Mouse (Mus musculus) bone marrow, adult 2 months (tissue): ENCODE results near the gene Kctd17. TPM values are rescaled to one million over a fixed set of nuclear protein-coding genes. Genes with fewer than 3 reads are reported as not detected.

ENCODE experiments used
- H3K27ac ChIP-seq: fragments of 200-500 bp; 2 replicates; pipeline ENCODE4 v1.5.1; 2012; ENCODE audit warnings: low read depth, mild to moderate bottlenecking, control low read depth, inconsistent platforms, low read length; ENCODE audit not compliant: control insufficient read depth, poor library complexity, insufficient read depth
- H3K4me1 ChIP-seq: fragments of 200-500 bp; 2 replicates; pipeline ENCODE4 v1.6.1; 2011; ENCODE audit warnings: low read length; ENCODE audit not compliant: control insufficient read depth, insufficient read depth
- H3K4me3 ChIP-seq: fragments of 200-500 bp; replicated peaks from 2 replicates; pipeline ENCODE3; 2011; ENCODE audit warnings: mild to moderate bottlenecking, low read depth, low read length, control low read depth; ENCODE audit not compliant: control insufficient read depth
- CTCF ChIP-seq: fragments of 200-500 bp; IDR thresholded peaks from 2 replicates; pipeline ENCODE4 v1.5.1; 2011; ENCODE audit warnings: low read length, control low read depth; ENCODE audit not compliant: control insufficient read depth, insufficient read depth
- POLR2A ChIP-seq: fragments of 200-500 bp; IDR thresholded peaks from 2 replicates; pipeline ENCODE4 v1.6.1; 2011; ENCODE audit warnings: low read depth, mild to moderate bottlenecking, control low read depth, low read length, borderline replicate concordance; ENCODE audit not compliant: control insufficient read depth
- WGBS: fragments of 180-500 bp; shearing (Covaris S2); methylation state at CpG from one replicate; pipeline ENCODE4 v1.1.7; 2018; 5-methylcytosine and 5-hydroxymethylcytosine counted together
- polyA plus RNA-seq: library from polyadenylated mRNA; stranded (reverse); fragments of >200 nt; gene quantifications from 2 replicates; pipeline ENCODE4 v1.2.4, GENCODE M21; 2011; ENCODE audit warnings: low replicate concordance; ENCODE audit not compliant: missing spikeins, insufficient read depth, insufficient read length

The Kctd17 gene
- 14.7 and 14.8 TPM in 2 replicates for polyA plus RNA-seq

DNA sequence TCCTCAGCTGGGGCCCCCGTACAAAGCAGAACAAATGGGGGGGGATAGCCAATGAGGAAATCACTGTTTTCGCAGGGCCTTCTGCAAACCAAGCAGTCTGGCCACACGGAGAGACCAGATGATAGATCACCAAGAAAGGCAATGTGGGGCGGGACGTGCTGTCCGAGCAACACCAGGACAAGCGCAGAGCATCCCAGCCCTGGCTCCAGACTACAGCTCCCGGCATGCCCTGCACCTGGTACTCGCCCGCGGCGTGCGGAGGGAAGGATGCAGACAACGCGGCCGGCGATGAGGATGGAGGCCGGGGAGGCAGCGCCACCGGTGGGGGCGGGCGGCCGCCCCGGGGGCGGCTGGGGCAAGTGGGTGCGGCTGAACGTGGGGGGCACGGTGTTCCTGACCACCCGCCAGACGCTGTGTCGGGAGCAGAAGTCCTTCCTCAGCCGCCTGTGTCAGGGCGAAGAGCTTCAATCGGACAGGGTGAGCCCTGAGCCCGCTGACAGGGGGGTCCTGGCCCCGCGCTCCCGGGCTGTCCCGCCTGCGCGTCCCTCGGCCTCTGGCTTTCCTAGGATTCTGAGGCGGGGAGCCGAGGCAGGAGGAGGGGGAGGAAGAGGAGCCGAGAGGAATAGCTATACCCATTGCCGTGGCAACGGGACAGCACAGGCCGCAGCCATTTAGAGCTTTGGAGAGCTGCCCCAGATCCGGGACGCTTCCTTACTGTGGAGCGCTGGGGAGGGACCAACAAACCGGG is at the start of gene Kctd17:
TSS of gene Kctd17 (plus strand) at position 174 of the 748 bp plus-strand sequence.
- WGBS = 2% methylated on average over 51 of the region's 52 CpGs
- H3K27ac ChIP-seq = no peak within 1 kb of the TSS

DNA sequence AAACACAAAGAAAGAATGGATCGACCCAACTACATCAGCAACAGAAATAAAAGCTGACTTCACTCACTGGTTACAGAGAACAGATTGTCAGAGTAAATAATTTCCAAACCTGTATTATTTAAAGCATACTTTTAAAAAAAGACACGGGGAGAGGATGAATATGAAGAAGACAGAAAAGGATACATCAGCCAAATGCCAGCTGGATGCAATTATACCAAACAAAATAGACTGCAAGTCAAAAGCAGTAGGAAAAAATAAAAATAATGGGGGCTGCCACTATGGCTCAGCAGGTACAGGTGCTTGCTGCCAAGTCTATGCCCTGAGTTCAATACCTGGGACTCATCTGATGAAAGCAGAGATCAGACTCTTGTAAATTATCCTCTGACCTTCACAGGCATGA is 48.2 kb upstream of the Kctd17 start:
- Histone ChIP-seq H3K27ac (no peak overlapping the region), H3K4me3 (no peak overlapping the region), H3K4me1 (peaks cover 1% of the 10 kb centered on the region; the same call in 1 of the 2 replicates)
- WGBS = 74% methylated on average over 2 of the region's 2 CpGs
- TF ChIP-seq CTCF (no peak), POLR2A (no peak)

More for the DNA sequence above, at the start of gene Kctd17:
- Histone ChIP-seq H3K4me3 (peak within 1 kb of the TSS; percentile 39), H3K4me1 (no peaks in the 10 kb centered on the region; the same call in 1 of the 2 replicates)
- TF ChIP-seq POLR2A = no peak

DNA sequence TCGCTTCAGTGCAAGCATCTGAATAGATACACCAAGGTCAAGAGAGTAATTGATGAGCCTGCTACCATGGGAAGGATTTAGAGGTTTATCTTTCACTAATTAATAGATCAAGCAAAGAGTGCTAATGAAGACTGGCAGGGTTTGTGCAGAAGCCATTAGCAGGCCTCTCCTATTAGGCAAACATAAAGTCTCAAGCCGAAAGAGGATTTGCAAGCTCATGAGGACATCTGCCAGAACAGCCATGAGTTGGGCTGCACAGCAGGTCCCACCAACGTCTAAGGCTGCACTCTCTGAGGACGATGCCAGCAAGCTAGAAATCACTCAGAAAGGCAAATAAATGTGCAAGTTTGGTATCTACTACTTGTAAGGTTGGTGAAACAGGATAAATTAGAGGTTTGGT is 47.6 kb upstream of the Kctd17 start:
- Histone ChIP-seq H3K27ac (no peak overlapping the region), H3K4me3 (no peak overlapping the region), H3K4me1 (peaks cover 4% of the 10 kb centered on the region; the same call in 1 of the 2 replicates)
- WGBS = 78% methylated on average over 4 of the region's 4 CpGs
- TF ChIP-seq POLR2A = no peak
- no peak for TF ChIP-seq CTCF

DNA sequence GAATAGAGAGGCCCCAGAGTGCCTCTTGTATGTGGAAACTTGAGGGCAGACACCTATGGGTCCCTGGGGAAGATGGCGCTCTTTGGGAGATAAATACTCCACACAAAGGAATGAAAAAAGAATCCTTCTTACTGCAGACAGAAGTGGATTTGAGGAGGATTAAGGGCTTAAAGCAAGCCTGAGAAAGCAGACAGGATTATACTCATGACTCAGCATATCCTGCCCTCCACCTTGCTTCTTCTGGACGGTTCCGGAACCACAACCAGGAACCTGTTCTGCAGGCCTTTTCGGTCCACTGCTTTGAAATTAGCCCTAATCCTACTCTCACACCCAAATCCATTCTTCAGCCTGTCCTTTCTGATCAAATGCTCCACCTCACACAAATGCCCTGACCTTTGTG is 46.2 kb upstream of the Kctd17 start:
- Histone ChIP-seq H3K4me1 (peaks cover 4% of the 10 kb centered on the region; the same call in 1 of the 2 replicates), H3K4me3 (no peak overlapping the region), H3K27ac (no peak overlapping the region)
- 65% methylated on average over 4 of the region's 4 CpGs for WGBS
- TF ChIP-seq POLR2A = no peak
- no peak for TF ChIP-seq CTCF

DNA sequence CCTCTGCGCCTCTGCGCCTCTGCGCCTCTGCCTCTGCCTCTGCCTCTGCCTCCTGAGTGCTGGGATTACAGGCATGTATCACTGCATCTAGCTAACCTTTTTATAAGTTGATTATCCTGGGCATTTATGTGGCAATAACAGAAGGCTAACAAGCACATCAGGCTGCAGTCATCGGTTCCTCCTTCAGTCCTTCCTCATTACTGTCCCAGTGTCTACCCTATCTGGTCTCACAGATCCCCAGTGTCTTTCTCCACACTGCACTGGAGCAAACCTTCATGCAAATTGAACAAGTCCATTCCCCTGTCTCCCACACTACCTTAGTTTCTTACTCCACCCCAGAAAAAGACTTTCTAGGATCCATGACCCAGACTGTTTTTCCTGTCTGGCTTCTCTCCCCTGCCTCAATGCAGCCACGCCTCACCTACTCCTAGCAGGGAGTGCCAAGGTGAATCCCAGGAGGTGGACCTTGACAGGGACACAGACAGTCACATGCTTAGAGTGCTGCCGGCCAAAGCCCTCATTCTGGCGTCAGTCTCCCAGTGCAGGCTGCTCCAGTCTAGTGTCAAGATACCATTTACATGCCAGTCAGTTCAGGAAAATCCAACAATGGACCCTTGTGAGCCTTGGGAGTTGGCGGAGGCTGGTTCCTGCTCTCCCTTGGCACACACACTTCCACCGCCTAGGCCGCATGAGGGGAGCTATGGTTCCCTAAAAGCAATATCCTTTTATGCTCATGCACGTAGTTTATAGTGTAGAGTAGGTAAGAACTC is 44.7 kb upstream of the Kctd17 start:
- Histone ChIP-seq H3K27ac (no peak overlapping the region), H3K4me3 (no peak overlapping the region), H3K4me1 (peaks cover 4% of the 10 kb centered on the region; the same call in 1 of the 2 replicates)
- 67% methylated on average over 11 of the region's 11 CpGs for WGBS
- no peak for TF ChIP-seq CTCF

DNA sequence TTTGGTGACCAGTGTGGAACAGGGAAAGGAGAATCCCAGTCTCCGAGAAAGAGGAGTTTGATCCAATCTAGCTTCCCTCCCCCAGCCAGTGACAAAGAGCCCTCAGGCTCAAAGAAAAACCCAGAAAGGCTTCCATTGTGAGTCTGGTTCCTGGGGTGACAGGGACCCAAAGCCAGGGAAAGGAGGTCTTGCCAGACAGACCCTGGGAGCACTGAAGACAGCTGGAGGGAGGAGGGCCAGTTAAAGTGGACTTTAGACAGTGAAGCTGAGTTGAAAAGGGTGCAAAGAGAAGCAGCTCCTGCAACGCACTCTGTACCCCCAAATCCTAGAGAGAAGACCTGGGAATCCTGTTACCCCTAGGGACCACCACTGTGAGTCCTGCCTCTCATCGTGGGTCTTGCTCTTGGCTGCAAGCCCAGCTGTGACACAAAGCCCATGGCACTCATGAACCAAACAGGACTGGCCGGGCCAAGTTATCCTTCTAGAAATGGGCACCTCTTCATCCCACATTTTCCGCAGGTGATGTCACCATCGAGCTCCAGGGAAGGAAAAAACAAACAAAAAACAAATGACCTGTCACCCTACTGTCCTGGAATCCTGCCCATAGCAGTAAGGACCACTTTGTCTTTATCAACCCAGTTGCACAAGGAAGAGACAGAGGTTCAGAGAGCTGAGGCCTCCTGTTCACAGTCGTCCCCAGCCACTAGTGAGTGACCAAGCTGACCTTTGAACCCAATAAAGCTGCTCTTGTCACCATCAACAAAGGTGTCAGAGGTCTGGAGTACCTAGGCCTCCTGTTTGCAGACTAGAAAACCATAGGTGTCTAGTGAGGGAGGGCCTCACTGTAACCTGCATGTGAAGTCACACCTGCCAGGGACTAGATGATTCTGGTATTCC is 43.9 kb upstream of the Kctd17 start:
- no peak overlapping the region for H3K4me3 ChIP-seq

DNA sequence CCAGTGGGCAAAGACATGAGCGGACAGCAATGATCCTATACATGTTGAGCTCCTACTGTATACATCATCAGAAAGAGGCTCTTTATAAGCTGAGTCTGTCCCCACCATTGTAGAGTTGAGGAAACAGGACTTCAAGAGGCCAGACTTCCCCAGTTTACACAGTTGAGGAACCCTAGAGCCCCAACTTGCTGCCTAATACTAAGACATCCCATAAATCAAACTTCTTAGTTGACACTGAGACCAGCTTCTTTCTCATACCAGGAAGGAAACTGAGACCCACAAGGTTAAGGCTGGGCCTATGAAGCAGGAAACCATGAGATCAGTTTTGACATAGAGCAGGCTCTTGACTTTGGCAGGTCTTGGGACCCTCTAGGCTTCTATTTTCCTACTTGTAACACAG is 42.8 kb upstream of the Kctd17 start:
- TF ChIP-seq POLR2A (no peak), CTCF (no peak)
- no peak overlapping the region for H3K4me3 ChIP-seq
- no peak overlapping the region for H3K27ac ChIP-seq
- peaks cover 4% of the 10 kb centered on the region; the same call in 1 of the 2 replicates for H3K4me1 ChIP-seq
- WGBS = 61% methylated on average over 1 of the region's 1 CpGs

More for the DNA sequence above, 43.9 kb upstream of the Kctd17 start:
- 67% methylated on average over 7 of the region's 7 CpGs for WGBS
- TF ChIP-seq CTCF = no peak
- TF ChIP-seq POLR2A = no peak
- no peak overlapping the region for H3K27ac ChIP-seq
- H3K4me1 ChIP-seq = peaks cover 4% of the 10 kb centered on the region; the same call in 1 of the 2 replicates
